Mouse (Mus musculus): ENCODE measurements around the gene Thegl. TPM values are rescaled to one million over a fixed set of nuclear protein-coding genes. Genes with fewer than 3 reads are reported as not detected.

The Thegl gene
- polyA plus RNA-seq, 1 experiment from 2014 or later, result 0.71 TPM

- Histone ChIP-seq H3K27me3 (no peaks in the 10 kb centered on the region), H3K4me1 (replicated peaks) (no peaks in the 10 kb centered on the region), H3K4me3 (no peak overlapping the region), H3K4me2 (no peak overlapping the region), H3K36me3 (no peaks in the 10 kb centered on the region), H3K9me3 (no peaks in the 10 kb centered on the region), H3K27ac (replicated peaks) (no peak overlapping the region), H3K9ac (no peak overlapping the region)
- ATAC-seq (ENCODE audit: low FRiP score, low read depth), result no peak
- 40% methylated on average over 12 of the region's 12 CpGs for WGBS
Observed at GRCm38 (mm10) chr5:77056881-77057440, 41.1 kb downstream of the Thegl start.

- Histone ChIP-seq H3K27ac (replicated peaks) (no peak overlapping the region), H3K9me3 (no peaks in the 10 kb centered on the region), H3K4me2 (no peak overlapping the region), H3K4me1 (replicated peaks) (no peaks in the 10 kb centered on the region), H3K4me3 (no peak overlapping the region), H3K27me3 (no peaks in the 10 kb centered on the region), H3K36me3 (no peaks in the 10 kb centered on the region), H3K9ac (no peak overlapping the region)
- ATAC-seq (ENCODE audit: low FRiP score, low read depth), result no peak
- WGBS, result 41% methylated on average over 10 of the region's 10 CpGs
Observed at GRCm38 (mm10) chr5:77060363-77060762, 44.5 kb downstream of the Thegl start.

DNA sequence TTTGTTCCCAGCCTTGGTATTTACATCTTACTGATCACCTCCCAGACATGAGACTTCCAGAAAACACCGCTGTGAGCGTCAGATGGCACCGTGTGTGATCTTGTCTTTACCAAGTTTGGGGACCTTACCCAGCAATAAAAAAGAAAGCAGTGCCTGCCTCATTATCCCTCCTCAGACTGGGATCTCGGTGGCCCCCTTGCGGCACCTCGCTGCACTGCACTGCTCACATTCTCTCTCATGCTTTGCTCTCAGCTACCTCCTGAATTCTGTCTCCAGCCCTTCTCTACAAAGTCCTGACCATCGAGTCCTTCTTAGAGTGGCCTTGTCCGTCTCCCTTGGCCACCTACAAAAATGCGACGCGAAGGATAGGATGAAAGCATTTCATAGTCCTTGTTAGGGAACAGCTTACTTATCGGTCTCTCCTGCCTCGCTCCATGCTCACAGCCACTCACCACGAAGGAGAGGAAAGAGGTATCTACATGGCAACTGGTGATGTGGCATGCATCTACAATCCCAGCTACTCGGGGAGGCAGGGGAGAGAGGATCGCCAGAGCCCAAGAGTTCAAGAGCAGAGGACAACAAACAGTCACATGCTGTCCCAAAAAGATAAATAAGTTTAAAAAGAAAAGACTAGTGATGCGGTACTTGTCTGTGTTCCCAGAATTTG, 45.7 kb downstream of the Thegl start:
- H3K4me2 ChIP-seq, result no peak overlapping the region
- 34% methylated on average over 17 of the region's 17 CpGs for WGBS
- H3K4me3 ChIP-seq, result no peak overlapping the region
- no peak overlapping the region for H3K9ac ChIP-seq
- no peaks in the 10 kb centered on the region for H3K36me3 ChIP-seq
- no peak for ATAC-seq (ENCODE audit: low FRiP score, low read depth)
- no peaks in the 10 kb centered on the region for H3K27me3 ChIP-seq
- H3K27ac ChIP-seq (replicated peaks), result no peak overlapping the region
- H3K9me3 ChIP-seq, result no peaks in the 10 kb centered on the region
- H3K4me1 ChIP-seq (replicated peaks), result no peaks in the 10 kb centered on the region

GRCm38 (mm10) chr5:77067321-77067720, 51.5 kb downstream of the Thegl start:
- Histone ChIP-seq H3K4me3 (no peak overlapping the region), H3K4me1 (replicated peaks) (no peaks in the 10 kb centered on the region), H3K27me3 (no peaks in the 10 kb centered on the region), H3K9ac (no peak overlapping the region), H3K9me3 (no peaks in the 10 kb centered on the region), H3K27ac (replicated peaks) (no peak overlapping the region), H3K4me2 (no peak overlapping the region), H3K36me3 (no peaks in the 10 kb centered on the region)
- no peak for ATAC-seq (ENCODE audit: low FRiP score, low read depth)
- WGBS, result 69% methylated on average over 8 of the region's 8 CpGs

- no peak for ATAC-seq (ENCODE audit: low FRiP score, low read depth)
Observed at GRCm38 (mm10) chr5:77070987-77071386, 55.2 kb downstream of the Thegl start.

GRCm38 (mm10) chr5:77071626-77072025, 55.8 kb downstream of the Thegl start:
- H3K4me2 ChIP-seq, result no peak overlapping the region
- no peaks in the 10 kb centered on the region for H3K4me1 ChIP-seq (replicated peaks)
- 79% methylated on average over 3 of the region's 3 CpGs for WGBS
- no peak overlapping the region for H3K4me3 ChIP-seq
- no peaks in the 10 kb centered on the region for H3K36me3 ChIP-seq
- H3K9me3 ChIP-seq, result no peaks in the 10 kb centered on the region
- ATAC-seq (ENCODE audit: low FRiP score, low read depth), result no peak
- H3K9ac ChIP-seq, result no peak overlapping the region
- no peak overlapping the region for H3K27ac ChIP-seq (replicated peaks)
- H3K27me3 ChIP-seq, result no peaks in the 10 kb centered on the region

More at GRCm38 (mm10) chr5:77070987-77071386, 55.2 kb downstream of the Thegl start:
- no peaks in the 10 kb centered on the region for H3K4me1 ChIP-seq (replicated peaks)
- H3K27ac ChIP-seq (replicated peaks), result no peak overlapping the region
- H3K4me3 ChIP-seq, result no peak overlapping the region
- WGBS, result 91% methylated on average over 2 of the region's 2 CpGs
- no peaks in the 10 kb centered on the region for H3K36me3 ChIP-seq
- H3K9me3 ChIP-seq, result no peaks in the 10 kb centered on the region
- H3K9ac ChIP-seq, result no peak overlapping the region
- H3K27me3 ChIP-seq, result no peaks in the 10 kb centered on the region
- no peak overlapping the region for H3K4me2 ChIP-seq

DNA sequence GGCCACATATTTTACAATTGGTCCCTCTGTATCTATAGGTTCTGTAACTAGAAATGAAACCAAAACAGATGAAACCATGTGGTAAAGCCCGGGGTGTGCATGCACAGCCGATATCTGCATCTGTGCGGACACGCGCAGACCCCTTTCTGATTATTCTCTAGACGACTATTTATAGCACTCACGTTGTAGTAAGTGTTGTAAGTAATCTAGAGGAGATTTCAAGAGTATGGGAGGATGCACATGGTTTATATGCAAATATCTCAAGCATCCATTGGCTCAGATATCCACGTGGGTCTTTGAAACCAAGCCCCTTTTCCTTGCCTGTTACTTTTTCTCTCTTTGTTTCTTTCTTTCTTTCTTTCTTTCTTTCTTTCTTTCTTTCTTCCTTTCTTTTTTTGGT, 58.0 kb downstream of the Thegl start:
- no peaks in the 10 kb centered on the region for H3K27me3 ChIP-seq
- H3K4me2 ChIP-seq, result no peak overlapping the region
- no peaks in the 10 kb centered on the region for H3K36me3 ChIP-seq
- H3K9me3 ChIP-seq, result no peaks in the 10 kb centered on the region
- ATAC-seq (ENCODE audit: low FRiP score, low read depth), result no peak
- H3K27ac ChIP-seq (replicated peaks), result no peak overlapping the region
- 90% methylated on average over 8 of the region's 8 CpGs for WGBS
- H3K4me1 ChIP-seq (replicated peaks), result no peaks in the 10 kb centered on the region
- H3K4me3 ChIP-seq, result no peak overlapping the region
- H3K9ac ChIP-seq, result no peak overlapping the region

DNA sequence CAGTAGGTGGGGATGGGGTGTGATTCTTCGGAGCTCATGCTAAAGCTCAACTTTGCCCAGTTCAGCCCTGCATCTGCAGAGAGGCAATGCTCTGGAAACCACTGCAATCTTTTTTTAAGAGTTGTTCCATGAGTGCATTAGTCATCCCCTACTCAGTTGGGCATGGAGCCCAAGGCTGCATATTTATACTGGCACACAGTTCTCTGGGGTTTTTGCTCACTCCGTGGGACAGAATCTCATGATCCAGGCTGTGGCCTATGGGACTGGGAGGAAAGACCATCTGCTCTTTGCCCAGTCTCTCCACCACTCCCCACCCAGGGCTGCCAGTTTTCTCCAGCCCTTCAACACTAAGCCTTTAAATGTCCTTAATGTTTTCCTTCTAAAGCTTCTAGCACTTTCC, 59.1 kb downstream of the Thegl start:
- Histone ChIP-seq H3K9ac (no peak overlapping the region), H3K27ac (replicated peaks) (no peak overlapping the region), H3K9me3 (no peaks in the 10 kb centered on the region), H3K27me3 (no peaks in the 10 kb centered on the region), H3K4me3 (no peak overlapping the region), H3K4me2 (no peak overlapping the region), H3K36me3 (no peaks in the 10 kb centered on the region), H3K4me1 (replicated peaks) (no peaks in the 10 kb centered on the region)
- ATAC-seq (ENCODE audit: low FRiP score, low read depth), result no peak
- WGBS, result 59% methylated on average over 2 of the region's 2 CpGs

DNA sequence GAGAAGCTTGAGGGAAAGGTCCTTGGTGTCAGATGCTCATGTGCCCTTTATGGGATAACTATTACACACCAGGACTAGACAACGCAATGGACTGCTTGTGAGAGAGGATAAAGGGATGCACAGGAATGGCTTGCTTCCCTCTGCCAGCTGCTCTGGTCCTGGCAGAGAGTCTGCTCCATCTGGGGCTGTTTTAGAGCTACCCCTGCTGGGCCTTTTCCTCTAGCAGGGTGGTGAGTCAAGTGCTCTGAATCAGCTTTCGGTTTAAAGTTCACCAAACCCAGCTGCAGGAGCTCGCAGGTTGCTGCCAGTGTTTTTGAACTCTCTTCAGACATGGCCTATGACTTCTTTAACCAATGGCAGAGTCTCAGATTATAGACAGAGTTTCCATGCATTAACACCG, 60.1 kb downstream of the Thegl start:
- WGBS, result 86% methylated on average over 4 of the region's 4 CpGs
- Histone ChIP-seq H3K27me3 (no peaks in the 10 kb centered on the region), H3K36me3 (no peaks in the 10 kb centered on the region), H3K4me2 (no peak overlapping the region), H3K9ac (no peak overlapping the region), H3K4me3 (no peak overlapping the region), H3K27ac (replicated peaks) (no peak overlapping the region), H3K9me3 (no peaks in the 10 kb centered on the region), H3K4me1 (replicated peaks) (no peaks in the 10 kb centered on the region)
- no peak for ATAC-seq (ENCODE audit: low FRiP score, low read depth)

DNA sequence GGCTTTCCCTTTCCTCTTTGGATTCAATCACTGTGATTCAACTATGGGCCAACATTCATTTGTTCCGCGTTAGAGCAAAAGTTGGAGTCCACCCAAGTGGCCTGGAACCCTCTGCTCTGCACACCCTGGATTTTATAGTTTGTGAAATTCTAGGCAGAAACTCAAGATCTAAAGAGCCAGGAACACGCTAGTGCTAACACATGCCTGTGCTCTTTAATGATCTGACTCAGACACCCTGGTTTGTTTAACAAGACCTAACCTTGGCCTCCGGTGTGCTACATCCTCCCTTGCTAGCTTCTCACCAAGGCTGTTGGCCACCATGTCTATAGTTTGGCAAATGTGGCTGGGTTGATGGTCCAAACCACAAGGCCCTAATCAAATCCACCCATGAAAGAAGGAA, 64.9 kb downstream of the Thegl start:
- ATAC-seq (ENCODE audit: low FRiP score, low read depth), result no peak
- Histone ChIP-seq H3K27ac (replicated peaks) (no peak overlapping the region), H3K9ac (no peak overlapping the region), H3K4me2 (no peak overlapping the region), H3K27me3 (no peaks in the 10 kb centered on the region), H3K9me3 (no peaks in the 10 kb centered on the region), H3K4me3 (no peak overlapping the region), H3K4me1 (replicated peaks) (no peaks in the 10 kb centered on the region), H3K36me3 (no peaks in the 10 kb centered on the region)
- 95% methylated on average over 4 of the region's 4 CpGs for WGBS

GRCm38 (mm10) chr5:77082735-77083134, 66.9 kb downstream of the Thegl start:
- WGBS, result 85% methylated on average over 7 of the region's 7 CpGs

DNA sequence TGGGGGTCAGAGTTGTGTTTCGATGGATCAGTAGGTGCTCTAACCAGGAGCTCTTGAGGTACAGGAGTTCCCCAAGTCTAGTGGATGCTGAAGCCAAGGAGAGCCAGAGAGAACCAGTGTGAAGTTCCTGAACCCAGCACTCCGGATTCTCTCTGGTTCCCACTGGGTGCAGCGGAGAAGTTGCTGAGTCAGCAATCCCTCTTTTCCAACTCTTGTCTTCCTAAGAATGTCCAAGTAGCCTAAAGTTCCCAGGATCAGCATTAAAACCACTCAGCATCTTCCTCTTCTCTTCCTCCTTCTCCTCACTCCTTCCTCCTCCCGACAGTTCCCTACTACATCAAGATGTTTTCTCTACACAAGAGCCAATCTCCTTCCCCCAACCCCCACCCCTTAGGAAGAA, 68.6 kb downstream of the Thegl start:
- WGBS, result 92% methylated on average over 4 of the region's 4 CpGs
- H3K9me3 ChIP-seq, result no peaks in the 10 kb centered on the region
- no peaks in the 10 kb centered on the region for H3K27me3 ChIP-seq
- no peak overlapping the region for H3K4me2 ChIP-seq
- no peak for ATAC-seq (ENCODE audit: low FRiP score, low read depth)
- no peaks in the 10 kb centered on the region for H3K4me1 ChIP-seq (replicated peaks)
- H3K27ac ChIP-seq (replicated peaks), result no peak overlapping the region
- H3K9ac ChIP-seq, result no peak overlapping the region
- no peak overlapping the region for H3K4me3 ChIP-seq
- no peaks in the 10 kb centered on the region for H3K36me3 ChIP-seq

More at GRCm38 (mm10) chr5:77082735-77083134, 66.9 kb downstream of the Thegl start:
- Histone ChIP-seq H3K36me3 (no peaks in the 10 kb centered on the region), H3K27me3 (no peaks in the 10 kb centered on the region), H3K4me2 (no peak overlapping the region), H3K4me3 (no peak overlapping the region), H3K4me1 (replicated peaks) (no peaks in the 10 kb centered on the region), H3K9ac (no peak overlapping the region), H3K9me3 (no peaks in the 10 kb centered on the region), H3K27ac (replicated peaks) (no peak overlapping the region)
- ATAC-seq (ENCODE audit: low FRiP score, low read depth), result no peak

All from hindbrain, embryonic 15.5 days (tissue).